Mouse (Mus musculus) liver, embryonic 14.5 days (tissue): Measurements from ENCODE around the gene Pomgnt2. TPM values are rescaled to one million over a fixed set of nuclear protein-coding genes. Genes with fewer than 3 reads are reported as not detected.

Experiments used
- ATAC-seq: fragments of 200-750 bp; cut with Nextera tagmentation; 2 replicates; pipeline ENCODE4 v1.8.0; 2017; ENCODE audit warnings: moderate number of reproducible peaks, mild to moderate bottlenecking, moderate library complexity; ENCODE audit not compliant: insufficient read depth
- DNase-seq, 3 experiments: peaks; one replicate each; pipeline ENCODE4 v3.0.0-alpha.2; 2012 to 2013; ENCODE audit warnings: low read depth in 3 of 3, low spot score in 3 of 3
- H3K27ac ChIP-seq: fragments of 300-500 bp; sonication (generic); 2 replicates; pipeline ENCODE4 v1.5.1; 2014; ENCODE audit warnings: moderate library complexity, mild to moderate bottlenecking, control low read depth, inconsistent platforms
- H3K27me3 ChIP-seq: fragments of 300-500 bp; sonication (generic); 2 replicates; pipeline ENCODE4 v1.6.1; 2014; ENCODE audit warnings: mild to moderate bottlenecking, low read length, moderate library complexity; ENCODE audit not compliant: control insufficient read depth, insufficient read depth
- H3K36me3 ChIP-seq: fragments of 300-500 bp; sonication (generic); replicated peaks from 2 replicates; pipeline ENCODE4 v1.6.1; 2014; ENCODE audit warnings: low read depth; ENCODE audit not compliant: control insufficient read depth, insufficient read depth
- H3K4me1 ChIP-seq, 2 experiments: fragments of 200-500 bp in 1 of 2; fragments of 300-500 bp in 1 of 2; sonication (generic) in 1 of 2; replicated peaks; 2 replicates each; pipeline ENCODE4 v1.6.1; 2012 to 2014; ENCODE audit warnings: antibody characterized with exemption in 1 of 2, inconsistent platforms in 1 of 2, low read length in 1 of 2; ENCODE audit not compliant: control insufficient read depth in 2 of 2, insufficient read depth in 2 of 2
- H3K4me2 ChIP-seq: fragments of 300-500 bp; sonication (generic); 2 replicates; pipeline ENCODE4 v1.6.1; 2014; ENCODE audit warnings: low read depth, mild to moderate bottlenecking, control low read depth, moderate library complexity
- H3K4me3 ChIP-seq, 2 experiments: fragments of 200-500 bp in 1 of 2; fragments of 300-500 bp in 1 of 2; sonication (generic) in 1 of 2; 2 replicates each; pipeline ENCODE4 v1.5.1; 2012 to 2014; ENCODE audit warnings: low read depth in 2 of 2, low read length in 2 of 2, mild to moderate bottlenecking in 2 of 2, control low read depth in 1 of 2, inconsistent platforms in 1 of 2, moderate library complexity in 1 of 2; ENCODE audit not compliant: insufficient read depth in 1 of 2
- H3K9ac ChIP-seq: fragments of 300-500 bp; sonication (generic); replicated peaks from 2 replicates; pipeline ENCODE4 v1.6.1; 2014; ENCODE audit warnings: mild to moderate bottlenecking, control low read depth, moderate library complexity
- H3K9me3 ChIP-seq: fragments of 300-500 bp; sonication (generic); 2 replicates; pipeline ENCODE4 v1.6.1; 2016; ENCODE audit warnings: low read length, mixed read lengths; ENCODE audit not compliant: control insufficient read depth
- CTCF ChIP-seq: IDR thresholded peaks from 2 replicates; pipeline ENCODE4 v1.5.1; 2016; ENCODE audit warnings: antibody characterized with exemption, low read depth, control low read depth
- EP300 ChIP-seq: IDR thresholded peaks from 2 replicates; pipeline ENCODE4 v1.6.1; 2016; ENCODE audit warnings: antibody characterized with exemption, low read depth
- WGBS: fragments of 180-500 bp; shearing (Covaris S2); extraction: QIAGEN DNeasy Blood & Tissue Kit; methylation state at CpG from one replicate; pipeline ENCODE4 v1.1.7; 2014; ENCODE audit not compliant: insufficient replicate concordance; 5-methylcytosine and 5-hydroxymethylcytosine counted together
- polyA plus RNA-seq, 2 experiments: library from polyadenylated mRNA; depleted of rRNA in 1 of 2; stranded (reverse) in 1 of 2; unstranded in 1 of 2; fragments of >200 nt; fragmentation: Nextera tagmentation in 1 of 2; extraction: Ambion mirVana in 1 of 2; gene quantifications; 2 replicates each; pipeline versions ENCODE4 v1.2.1 to v1.2.3; 2012 to 2014

Pomgnt2 gene
- polyA plus RNA-seq, 2 experiments: 1.7 to 1.9 TPM

GRCm38 (mm10) chr9:121937451-121937864 lies 59.5 kb downstream of the Pomgnt2 start:
- peaks cover 0 to 3% of the 10 kb centered on the region in 2 experiments; a peak in 1 of 4 replicates for H3K4me1 ChIP-seq
- H3K36me3 ChIP-seq: no peaks in the 10 kb centered on the region
- TF ChIP-seq CTCF: no peak
- TF ChIP-seq EP300: no peak
- peak overlapping the region; percentile 40 to 51 for H3K4me3 ChIP-seq
- H3K9ac ChIP-seq: no peak overlapping the region
- H3K4me2 ChIP-seq: peak overlapping the region; percentile 57
- H3K9me3 ChIP-seq: no peaks in the 10 kb centered on the region
- DNase-seq: no peak
- WGBS: 38% methylated on average over 6 of the region's 6 CpGs
- H3K27ac ChIP-seq: no peak overlapping the region
- H3K27me3 ChIP-seq: no peaks in the 10 kb centered on the region
- ATAC-seq: no peak; the same call in 1 of the 2 replicates

DNA sequence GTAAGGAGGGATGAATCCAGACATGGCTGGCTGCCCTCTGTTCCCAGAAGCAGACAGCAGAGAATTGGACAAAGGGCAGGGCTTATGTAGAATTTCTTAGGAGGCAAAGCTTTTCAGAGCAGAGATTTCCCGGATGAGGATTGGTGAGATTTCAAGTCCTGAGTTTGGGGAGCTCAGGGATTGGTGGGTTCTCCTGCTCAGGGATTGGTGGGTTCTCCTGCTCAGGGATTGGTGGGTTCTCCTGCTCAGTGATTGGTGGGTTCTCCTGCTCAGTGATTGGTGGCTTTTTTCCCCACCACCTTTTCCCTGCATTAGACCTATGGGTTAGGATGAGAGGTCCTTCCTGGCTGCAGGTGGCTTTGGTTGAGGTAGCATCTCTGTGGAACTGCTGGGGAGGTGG lies 60.0 kb downstream of the Pomgnt2 start:
- no peak overlapping the region for H3K9ac ChIP-seq
- no peaks in the 10 kb centered on the region for H3K27me3 ChIP-seq
- H3K4me3 ChIP-seq: no peak overlapping the region
- H3K36me3 ChIP-seq: no peaks in the 10 kb centered on the region
- H3K4me1 ChIP-seq: peaks cover 0 to 3% of the 10 kb centered on the region in 2 experiments; a peak in 1 of 4 replicates
- ATAC-seq: 0 out of 2 replicates have a peak, but pooled peaks have one; percentile 43
- H3K4me2 ChIP-seq: 0 out of 2 replicates have a peak overlapping the region, but pooled peaks have one; percentile 57
- WGBS: 43% methylated on average over 1 of the region's 1 CpGs
- no peak for DNase-seq
- H3K27ac ChIP-seq: no peak overlapping the region
- H3K9me3 ChIP-seq: no peaks in the 10 kb centered on the region
- TF ChIP-seq CTCF (no peak), EP300 (no peak)

DNA sequence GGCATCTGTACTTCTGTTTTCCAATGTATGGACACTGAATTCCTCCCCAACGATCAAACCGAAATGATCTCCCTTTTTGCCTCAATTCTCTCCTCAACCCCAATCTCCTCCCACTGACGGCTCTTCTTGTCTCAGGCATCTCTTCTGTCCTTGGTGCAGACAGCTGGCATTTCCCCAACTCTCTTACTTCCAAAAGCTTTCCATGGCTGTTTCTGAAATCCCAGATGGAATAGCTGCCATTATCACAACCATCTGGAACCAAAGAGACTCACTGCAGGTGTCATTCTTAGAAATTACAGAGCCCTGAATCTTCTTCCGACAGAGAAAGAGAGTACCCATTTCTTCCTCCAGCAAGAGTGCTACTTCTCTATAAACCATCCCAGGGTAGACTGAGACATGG lies 62.1 kb downstream of the Pomgnt2 start:
- Histone ChIP-seq H3K27ac (no peak overlapping the region), H3K4me1 (peaks cover 0 to 3% of the 10 kb centered on the region in 2 experiments; a peak in 1 of 4 replicates), H3K36me3 (no peaks in the 10 kb centered on the region), H3K9me3 (no peaks in the 10 kb centered on the region), H3K9ac (no peak overlapping the region), H3K4me3 (no peak overlapping the region), H3K27me3 (no peaks in the 10 kb centered on the region), H3K4me2 (no peak overlapping the region)
- no peak for ATAC-seq
- no peak for DNase-seq
- TF ChIP-seq CTCF: no peak
- 58% methylated on average over 4 of the region's 4 CpGs for WGBS

Other genes starting within 250 kb of the Pomgnt2 start
- gene Zfp651, start 237.8 kb downstream of the Pomgnt2 start, polyA plus RNA-seq (2012; rRNA removed): 1.8 and 2.3 TPM in 2 replicates
- gene Zfp651, start 237.8 kb downstream of the Pomgnt2 start, polyA plus RNA-seq (2014; fragmentation: Nextera tagmentation; extraction: Ambion mirVana): 0.52 and 0.75 TPM in 2 replicates
- gene Klhl40, start 219.5 kb downstream of the Pomgnt2 start, polyA plus RNA-seq (2012; rRNA removed): 0.04 TPM in 1 of 2 replicates, not detected in the other
- 0.05 TPM in 1 of 2 replicates, not detected in the other for gene Klhl40, start 219.5 kb downstream of the Pomgnt2 start, polyA plus RNA-seq (2014; fragmentation: Nextera tagmentation; extraction: Ambion mirVana)
- gene Hhatl, start 204.6 kb downstream of the Pomgnt2 start, polyA plus RNA-seq (2012; rRNA removed): 0.05 TPM in 1 of 2 replicates, not detected in the other
- gene Hhatl, start 204.6 kb downstream of the Pomgnt2 start, polyA plus RNA-seq (2014; fragmentation: Nextera tagmentation; extraction: Ambion mirVana): not detected in 2 replicates
- not detected in 2 replicates for gene Ccdc13, start 157.6 kb downstream of the Pomgnt2 start, polyA plus RNA-seq (2012; rRNA removed)
- not detected in 2 replicates for gene Ccdc13, start 157.6 kb downstream of the Pomgnt2 start, polyA plus RNA-seq (2014; fragmentation: Nextera tagmentation; extraction: Ambion mirVana)
- gene Higd1a, start 138.7 kb downstream of the Pomgnt2 start, polyA plus RNA-seq (2012; rRNA removed): 12.9 and 20.8 TPM in 2 replicates
- 97.4 and 119 TPM in 2 replicates for gene Higd1a, start 138.7 kb downstream of the Pomgnt2 start, polyA plus RNA-seq (2014; fragmentation: Nextera tagmentation; extraction: Ambion mirVana)
- gene Ackr2, start 98.8 kb downstream of the Pomgnt2 start, polyA plus RNA-seq (2012; rRNA removed): 0.07 and 0.08 TPM in 2 replicates
- gene Ackr2, start 98.8 kb downstream of the Pomgnt2 start, polyA plus RNA-seq (2014; fragmentation: Nextera tagmentation; extraction: Ambion mirVana): 0.20 and 0.37 TPM in 2 replicates
- 0.67 and 0.74 TPM in 2 replicates for gene Cyp8b1, start 80.8 kb downstream of the Pomgnt2 start, polyA plus RNA-seq (2012; rRNA removed)
- 1.5 and 1.8 TPM in 2 replicates for gene Cyp8b1, start 80.8 kb downstream of the Pomgnt2 start, polyA plus RNA-seq (2014; fragmentation: Nextera tagmentation; extraction: Ambion mirVana)
- gene Fam198a, start 46.1 kb downstream of the Pomgnt2 start, polyA plus RNA-seq (2012; rRNA removed): 0.08 and 0.14 TPM in 2 replicates
- 0.10 and 0.13 TPM in 2 replicates for gene Fam198a, start 46.1 kb downstream of the Pomgnt2 start, polyA plus RNA-seq (2014; fragmentation: Nextera tagmentation; extraction: Ambion mirVana)
- gene Snrk, start 120.2 kb upstream of the Pomgnt2 start, polyA plus RNA-seq (2012; rRNA removed): 9.9 and 12.9 TPM in 2 replicates
- gene Snrk, start 120.2 kb upstream of the Pomgnt2 start, polyA plus RNA-seq (2014; fragmentation: Nextera tagmentation; extraction: Ambion mirVana): 10.4 and 12.3 TPM in 2 replicates